9 mouse cellular contexts compared by ENCODE assay signal in genomic region chr2:79370711-79371312, GRCm38 (mm10).
A peak's percentile ranks its signal among the peaks of the same experiment; 100 is the strongest.
DNase-seq lines count a peak whose midpoint lies in the region; ATAC-seq lines count a peak whose summit lies in the region.
"Had no signal": no experiment of that assay in that cellular context is flagged by ENCODE, and none has a peak within 500 bp of the region (broad histone marks: within the 10 kb centered on the region; RNA-seq: fewer than 3 reads in every experiment).

No protein-coding gene starts in this region.

- peak overlapping the region; percentile 53 for H3K4me3 ChIP-seq in brown adipose tissue, adult 24 weeks (ENCODE audit: insufficient read depth, low read depth, low read length)
- H3K4me3 ChIP-seq in forebrain, embryonic 13.5 days = no peak overlapping the region
- H3K4me3 ChIP-seq: hindbrain, embryonic 10.5 days; liver, embryonic 13.5 days had no signal

- 0 out of 2 replicates have a peak, but pooled peaks cover 2% of the 10 kb centered on the region for H3K27me3 ChIP-seq in forebrain, embryonic 13.5 days
- H3K27me3 ChIP-seq: liver, embryonic 13.5 days had no signal

- H3K36me3 ChIP-seq in forebrain, embryonic 13.5 days (ENCODE audit: poor library complexity, severe bottlenecking) = no peaks in the 10 kb centered on the region
- H3K36me3 ChIP-seq: hindbrain, embryonic 10.5 days; liver, embryonic 13.5 days had no signal

- peak overlapping the region; percentile 60; the same call in 1 of the 2 replicates for H3K27ac ChIP-seq in brown adipose tissue, adult 24 weeks (replicated peaks; ENCODE audit: low read depth, low read length)
- H3K27ac ChIP-seq in forebrain, embryonic 13.5 days = no peak overlapping the region
- H3K27ac ChIP-seq: liver, embryonic 13.5 days had no signal

- no peak for ATAC-seq in forebrain, embryonic 13.5 days

- H3K4me1 ChIP-seq in brown adipose tissue, adult 24 weeks (ENCODE audit: control insufficient read depth, insufficient read depth, insufficient read length, low read length) = peaks cover 9% of the 10 kb centered on the region
- peaks cover 7% of the 10 kb centered on the region for H3K4me1 ChIP-seq in forebrain, embryonic 13.5 days
- H3K4me1 ChIP-seq: liver, embryonic 13.5 days had no signal

- H3K4me2 ChIP-seq in forebrain, embryonic 13.5 days = no peak overlapping the region
- H3K4me2 ChIP-seq: liver, embryonic 13.5 days had no signal

- 86% methylated on average over 9 of the region's 9 CpGs for WGBS in forebrain, embryonic 13.5 days

- intact Hi-C loops in heart, postnatal 36 days (cut with DNase I) = loop anchor here (5.0 kb wide), 1 partner anchor 126 kb away; no protein-coding TSS in a partner anchor

- H3K9ac ChIP-seq in forebrain, embryonic 13.5 days = no peak overlapping the region
- H3K9ac ChIP-seq: liver, embryonic 13.5 days had no signal

- no peaks in the 10 kb centered on the region for H3K9me3 ChIP-seq in forebrain, embryonic 13.5 days (replicated peaks)
- H3K9me3 ChIP-seq: hindbrain, embryonic 10.5 days; liver, embryonic 13.5 days had no signal

- DNase-seq in lung, postnatal 36 days = peak; percentile 17
- no peak for DNase-seq in lung, postnatal 14 days
- DNase-seq in heart, postnatal 36 days = peak; percentile 13 to 30
- peak; percentile 19 to 40 for DNase-seq in thymus, postnatal 36 days
- DNase-seq in MN1 (ENCODE audit: low spot score) = no peak
- DNase-seq: liver, embryonic 13.5 days had no signal

Comparison
In these comparisons a context has a peak if more than half of its experiments do, and no peak if none do; other contexts are left out.
1. DNase-seq: peak in lung, postnatal 36 days (single experiment), heart, postnatal 36 days (2 of 2) and thymus, postnatal 36 days (2 of 2); none in lung, postnatal 14 days (single experiment) and MN1 (single experiment).